Mouse (Mus musculus): ENCODE data around the gene Slc44a3.

Slc44a3 gene

DNA sequence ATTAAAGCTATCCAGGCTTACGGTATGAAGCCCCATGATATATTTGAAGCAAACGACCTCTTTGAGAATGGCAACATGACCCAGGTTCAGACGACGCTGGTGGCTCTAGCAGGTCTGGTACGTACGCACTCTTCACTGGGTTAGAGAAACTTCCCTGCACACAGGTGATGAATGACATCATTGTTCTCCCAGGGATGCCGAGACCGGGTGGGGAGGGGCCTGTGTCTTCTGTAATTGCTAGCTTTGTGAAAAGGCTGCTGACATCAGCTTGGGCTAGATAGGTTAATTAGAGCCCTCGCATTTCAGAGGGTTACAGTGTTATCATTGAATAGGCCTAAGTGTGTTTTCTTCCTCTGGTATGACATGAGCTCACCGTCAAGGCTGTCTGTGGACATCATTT is 80.8 kb downstream of the Slc44a3 start:
- DNase-seq, result no peak

DNA sequence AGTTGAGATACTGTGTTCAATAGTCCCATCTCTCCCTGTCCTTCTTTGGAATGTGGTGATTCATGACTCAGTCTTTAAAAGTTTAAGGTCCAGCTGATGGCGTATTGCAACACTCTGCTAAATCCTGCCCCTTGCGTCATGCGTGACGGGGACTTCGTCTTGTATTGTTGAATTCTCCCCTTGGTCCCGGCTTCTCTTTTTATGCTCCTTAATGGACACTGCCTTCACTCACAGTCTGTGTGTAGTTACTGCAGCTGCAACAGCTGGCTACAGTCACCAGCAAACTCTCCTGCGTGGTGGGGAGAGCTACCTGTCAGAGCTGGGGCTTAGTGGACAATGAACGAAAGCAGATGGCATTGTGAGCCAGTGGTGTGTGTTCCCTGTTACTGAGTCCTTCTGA is 82.7 kb downstream of the Slc44a3 start:
- no peak for DNase-seq

DNA sequence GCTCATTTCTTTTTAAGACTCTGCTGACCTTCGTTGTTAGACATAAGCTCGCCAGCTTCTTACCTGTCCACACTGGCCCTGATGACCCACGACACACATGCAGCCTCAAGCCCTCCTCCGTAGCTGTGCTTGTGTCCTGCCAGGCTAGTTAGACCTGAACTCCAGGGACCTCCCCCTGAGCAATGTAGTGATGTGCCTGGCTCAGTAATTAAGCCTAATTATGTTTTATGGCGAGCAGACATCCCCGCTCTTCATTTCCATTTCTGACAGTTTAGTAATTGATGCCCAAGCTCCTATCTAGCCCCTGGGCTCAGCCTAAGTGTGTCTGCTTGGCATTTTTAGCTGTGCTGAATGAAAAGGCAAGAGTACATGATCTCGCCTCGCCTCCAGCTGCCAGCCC is 83.6 kb downstream of the Slc44a3 start:
- no peak for DNase-seq

DNA sequence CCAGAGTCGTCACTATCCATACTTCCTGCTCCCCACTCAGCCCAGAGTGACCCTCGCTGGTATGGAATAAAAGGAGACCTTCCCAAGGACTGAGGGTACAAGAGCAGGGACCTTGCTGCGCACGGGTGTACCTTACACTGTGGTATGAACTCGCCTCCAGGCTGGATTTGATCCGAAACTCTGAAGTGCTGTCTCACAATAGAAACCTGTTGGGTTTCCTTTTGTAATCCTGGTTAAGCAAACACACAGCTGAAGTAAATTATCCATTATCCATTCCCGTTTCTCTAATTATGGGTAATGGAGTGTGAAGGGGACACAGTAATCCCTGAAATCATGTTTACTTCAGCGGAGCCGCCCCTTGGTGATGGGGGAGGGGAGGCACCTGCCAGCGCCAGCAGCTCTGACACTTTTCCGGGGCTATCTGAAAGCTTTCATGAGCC is 84.2 kb downstream of the Slc44a3 start:
- DNase-seq, result no peak

DNA sequence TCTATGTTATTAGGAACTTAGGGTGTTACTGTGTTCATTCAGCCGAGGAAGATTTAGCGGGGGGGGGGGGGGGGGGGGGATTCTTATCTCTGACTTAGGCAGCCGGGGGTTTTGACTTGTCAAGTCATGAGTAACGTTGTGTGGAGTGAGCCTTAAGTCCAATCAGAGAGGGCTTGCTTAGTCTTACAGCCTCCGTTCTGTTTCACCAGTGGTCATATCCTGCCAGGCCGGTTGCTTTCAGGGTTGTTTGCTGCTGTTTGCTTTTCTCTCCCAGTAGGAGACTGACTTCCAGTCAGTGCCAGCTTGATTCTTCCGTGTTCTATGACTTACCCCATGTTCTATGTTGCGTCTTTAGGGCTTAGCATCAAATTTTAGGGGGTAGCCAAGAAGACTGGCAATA is 85.8 kb downstream of the Slc44a3 start:
- DNase-seq, result no peak

DNA sequence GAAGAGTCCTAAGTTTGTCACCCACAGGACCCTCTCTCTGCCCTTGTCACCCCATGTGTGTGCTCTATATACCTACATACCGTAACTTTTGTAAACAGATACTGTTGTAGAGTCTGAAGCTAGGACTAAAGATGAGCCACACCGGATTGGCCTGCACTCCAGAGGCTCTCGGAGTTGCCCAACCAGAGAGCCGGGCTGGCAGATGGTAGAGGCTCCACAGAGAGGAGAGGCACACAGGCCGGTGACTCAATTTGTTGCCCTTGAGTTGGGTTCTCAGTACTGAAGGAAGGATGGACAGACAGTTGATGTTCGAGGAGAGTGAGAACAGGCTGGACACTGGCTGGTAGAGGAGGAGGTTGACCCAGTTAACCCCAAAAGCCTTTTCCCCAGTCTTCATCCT is 87.8 kb downstream of the Slc44a3 start:
- DNase-seq, result no peak

DNA sequence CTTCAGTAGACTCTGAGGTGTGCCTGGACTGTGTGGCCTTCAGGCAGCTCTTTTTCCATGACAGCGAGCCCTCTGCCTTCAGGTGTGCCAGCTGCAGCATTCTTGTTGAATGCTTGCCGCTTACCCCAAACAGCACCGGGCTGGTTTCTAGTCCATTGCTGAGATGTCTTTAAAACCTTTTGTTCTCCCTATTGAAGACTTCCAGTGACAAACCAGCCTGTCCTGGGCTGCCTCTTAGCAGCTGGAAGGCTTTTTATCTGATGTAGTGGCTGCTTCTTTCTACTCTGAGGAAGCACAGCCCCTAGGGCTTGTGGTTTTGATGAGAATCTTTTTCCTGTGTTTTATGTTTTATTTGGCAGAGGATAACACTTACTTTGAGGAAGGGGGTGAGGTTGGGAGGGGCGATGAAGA is 88.3 kb downstream of the Slc44a3 start:
- no peak for DNase-seq

DNA sequence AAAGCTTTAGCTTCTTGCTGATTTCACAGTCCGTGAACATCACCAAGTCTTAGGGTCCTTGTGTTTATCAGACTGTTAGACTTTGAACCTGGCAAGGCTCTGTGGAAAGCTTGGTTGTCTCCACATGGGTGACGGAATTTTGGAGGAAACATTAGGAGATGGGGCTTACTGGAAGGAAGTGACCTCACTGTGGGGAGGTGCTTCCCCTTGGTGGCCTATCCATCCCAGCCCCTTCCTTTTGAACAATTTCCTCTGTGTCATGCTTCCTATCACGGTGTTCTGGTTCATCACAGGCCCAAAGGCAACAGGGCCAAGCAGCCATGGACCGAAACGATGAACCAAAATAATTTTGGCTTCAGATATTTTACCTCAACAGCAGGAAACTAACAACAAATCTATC is 89.9 kb downstream of the Slc44a3 start:
- DNase-seq, result no peak

DNA sequence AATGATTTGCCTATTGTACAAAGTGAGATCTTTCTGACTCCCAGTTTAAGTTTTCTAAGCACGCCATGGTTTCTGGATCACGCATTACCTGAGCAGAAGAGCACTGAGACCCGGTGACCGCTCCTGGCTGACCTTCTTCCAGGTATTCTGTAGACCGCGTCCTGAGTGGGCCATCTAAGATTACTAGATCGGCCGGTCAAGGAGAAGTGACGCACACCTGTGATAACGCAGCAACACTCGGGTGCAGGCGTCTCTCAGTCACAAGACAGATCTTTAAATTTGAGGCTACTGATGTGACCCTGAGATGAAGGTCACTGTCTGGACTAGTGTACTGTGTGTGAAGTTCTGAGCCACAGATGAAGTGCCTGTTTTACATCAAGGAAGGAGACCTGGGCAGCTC is 90.7 kb downstream of the Slc44a3 start:
- no peak for DNase-seq

DNA sequence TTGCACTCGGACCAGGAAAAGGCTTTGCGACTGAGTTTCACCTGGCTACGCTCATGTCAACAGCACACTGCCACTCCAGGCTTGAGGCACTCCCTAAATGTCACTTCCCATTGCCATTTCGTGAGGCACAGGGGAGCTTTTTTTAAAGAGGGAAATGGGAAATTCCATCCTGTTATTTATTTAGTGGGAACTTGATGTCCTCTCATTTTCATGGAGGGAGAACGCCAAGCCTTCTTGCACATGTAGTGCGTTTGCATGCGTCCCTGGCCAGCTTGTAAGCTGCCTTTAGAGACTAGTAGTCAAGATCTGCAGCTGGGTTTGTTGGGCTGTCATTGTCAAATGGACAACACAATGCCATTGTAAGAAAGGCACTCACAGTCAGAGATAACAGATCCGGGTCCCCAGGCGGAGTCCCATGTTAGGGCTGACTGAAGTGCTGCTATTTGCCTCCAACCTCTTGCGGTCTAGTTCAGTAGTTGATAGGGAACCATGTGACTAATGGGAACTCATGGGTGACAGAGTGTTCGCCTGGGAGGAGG is 92.5 kb downstream of the Slc44a3 start:
- DNase-seq, result no peak

DNA sequence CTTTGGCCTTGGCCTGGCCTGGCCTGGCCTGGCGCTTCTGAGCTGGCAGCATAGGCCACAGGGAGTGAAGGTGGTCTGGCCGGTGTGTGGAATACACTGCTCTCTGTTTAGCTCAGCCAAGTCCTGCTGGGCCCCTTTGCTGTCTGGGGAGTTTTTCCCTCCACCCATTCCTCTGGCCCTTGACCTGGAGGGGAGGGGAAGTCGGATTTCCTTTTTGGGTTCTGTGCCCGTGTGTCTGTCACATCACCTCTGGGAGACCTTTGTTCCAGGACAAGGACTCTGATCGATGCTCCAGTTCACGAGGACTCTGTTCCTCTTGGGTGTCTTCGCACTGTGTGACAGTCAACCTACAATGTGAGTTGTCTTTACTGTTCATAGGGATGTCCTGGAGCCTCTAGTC is 94.2 kb downstream of the Slc44a3 start:
- DNase-seq, result no peak

DNA sequence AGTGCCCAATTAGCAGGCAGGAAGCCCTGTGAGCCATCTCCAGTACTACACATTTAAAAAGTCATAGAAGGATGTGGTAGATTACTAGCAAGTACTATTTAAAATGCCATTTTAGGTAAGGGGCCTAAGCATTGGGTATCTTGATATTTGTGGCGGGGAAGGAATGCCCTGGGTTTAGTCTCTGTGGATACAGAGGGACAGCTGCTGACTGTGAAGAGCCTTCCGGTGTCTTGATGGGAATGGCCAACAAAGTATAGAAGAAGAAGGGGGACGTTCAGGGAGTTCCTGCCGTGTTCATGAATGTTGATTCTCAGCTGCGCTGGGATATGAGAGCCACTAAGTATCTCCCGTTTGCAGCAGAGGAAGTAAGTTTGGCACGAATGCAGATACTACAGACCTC is 95.1 kb downstream of the Slc44a3 start:
- no peak for DNase-seq

DNA sequence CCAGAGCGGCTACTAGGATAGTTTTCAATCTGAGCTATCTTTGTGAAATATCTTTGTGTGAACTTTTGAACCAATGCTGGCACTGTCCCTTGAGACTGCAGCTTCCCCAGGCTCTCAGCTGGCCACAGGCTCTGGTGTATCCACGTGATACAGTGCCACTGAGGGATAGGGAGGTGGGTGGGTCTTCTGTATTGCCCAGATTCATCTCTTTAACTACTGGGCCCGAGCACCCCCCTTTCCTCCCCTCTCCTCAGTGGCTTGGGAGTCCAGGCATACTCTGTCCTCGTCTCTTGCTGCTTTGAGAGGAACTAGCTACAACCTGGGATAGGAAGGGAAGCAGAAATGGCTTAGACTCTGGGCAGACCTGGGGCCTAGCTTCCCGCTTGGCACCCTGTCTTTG is 96.9 kb downstream of the Slc44a3 start:
- no peak for DNase-seq

DNA sequence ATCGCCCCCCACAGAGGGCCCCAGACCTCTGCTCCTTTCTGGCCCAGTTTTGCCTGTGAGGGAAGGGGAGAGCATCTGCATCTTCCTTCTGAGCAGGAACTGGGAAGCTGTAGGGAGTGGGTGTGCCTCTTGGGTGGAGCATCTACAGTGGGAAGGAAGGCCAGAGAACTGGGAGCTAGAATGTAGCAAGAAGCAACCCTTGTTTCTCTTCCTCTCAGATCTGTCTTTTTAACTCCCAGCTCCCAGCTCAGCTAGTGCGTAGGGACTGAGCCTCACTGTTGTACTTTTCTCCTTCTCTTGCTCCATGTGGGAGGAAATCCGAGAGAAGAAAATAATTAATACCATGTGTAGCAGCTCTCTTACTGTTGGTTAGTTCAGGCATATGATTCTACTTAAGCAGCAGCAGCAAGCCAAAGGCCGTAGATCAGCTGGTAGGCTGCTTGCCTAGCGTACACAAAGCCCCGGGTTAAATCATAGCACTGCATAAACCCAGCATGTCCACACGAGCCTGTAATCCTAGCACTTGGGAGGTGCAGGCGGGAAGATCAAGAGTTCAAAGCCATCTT is 98.2 kb downstream of the Slc44a3 start:
- DNase-seq, result no peak

DNA sequence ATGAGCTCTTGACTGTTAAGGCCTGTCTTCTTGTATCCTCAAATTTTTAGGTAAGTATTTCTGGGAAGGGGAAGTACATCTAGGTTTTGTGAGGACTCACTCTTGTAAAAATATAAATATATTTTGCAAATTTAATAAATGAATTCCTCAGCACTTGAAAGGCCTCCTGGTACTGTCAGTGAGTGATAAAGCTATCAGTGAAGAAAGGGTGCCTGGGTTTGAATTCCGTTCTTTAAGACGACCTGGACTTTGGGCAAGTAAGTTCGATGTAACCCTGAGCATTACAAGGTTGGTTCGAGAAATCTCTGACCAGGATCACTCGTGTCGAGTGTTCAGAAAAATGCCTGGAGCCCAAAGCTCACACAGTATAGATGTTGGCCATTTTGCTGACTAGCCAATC is 98.8 kb downstream of the Slc44a3 start:
- DNase-seq, result no peak

DNA sequence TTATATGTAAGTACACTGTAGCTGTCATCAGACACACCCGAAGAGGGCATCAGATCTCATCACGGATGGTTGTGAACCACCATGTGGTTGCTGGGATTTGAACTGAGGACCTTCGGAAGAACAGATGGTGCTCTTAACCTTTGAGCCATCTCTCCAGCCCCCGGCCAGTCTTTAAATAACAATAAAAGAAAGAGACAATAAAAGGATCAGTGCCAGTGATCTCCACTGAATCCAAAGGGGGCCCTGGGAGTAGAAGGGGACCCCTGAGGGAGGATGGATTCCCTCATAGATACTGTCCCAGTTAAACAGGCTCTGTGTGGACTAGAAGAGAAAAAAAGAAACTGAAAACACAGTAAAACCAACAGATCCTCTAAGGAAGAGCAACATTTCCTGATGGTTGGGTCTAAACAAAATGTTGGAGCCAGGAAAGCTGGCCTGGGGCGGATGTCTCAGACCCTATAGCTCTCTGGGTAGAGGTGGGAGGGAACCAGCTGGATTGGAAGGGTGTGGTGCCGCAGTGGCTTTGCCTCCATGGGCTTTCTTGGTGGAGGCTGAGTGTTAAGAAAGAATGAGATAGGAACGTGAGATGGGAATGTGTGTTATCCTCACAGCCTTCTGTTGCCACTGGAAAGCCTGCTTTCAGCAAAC is 101.8 kb downstream of the Slc44a3 start:
- DNase-seq, result no peak

DNA sequence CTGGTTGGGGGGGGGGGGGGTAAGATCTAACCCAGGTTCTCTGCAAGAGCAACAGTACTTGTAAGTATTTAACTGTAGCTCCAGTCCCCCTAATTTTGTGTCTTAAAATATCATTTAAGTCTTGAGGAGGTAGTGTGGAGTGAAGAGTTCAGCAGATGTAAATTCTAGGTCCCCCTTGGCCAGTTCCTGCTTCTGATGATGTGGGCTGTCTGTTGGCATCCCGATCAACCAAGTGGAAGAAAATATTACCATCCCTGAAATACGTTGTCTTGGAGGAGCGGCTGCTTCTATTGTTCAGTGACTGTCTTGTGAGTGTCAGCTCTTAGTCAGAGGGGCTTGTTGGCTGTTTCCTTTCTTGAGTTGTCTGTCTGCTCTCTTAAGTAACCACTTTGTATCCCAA is 102.7 kb downstream of the Slc44a3 start:
- no peak for DNase-seq

DNA sequence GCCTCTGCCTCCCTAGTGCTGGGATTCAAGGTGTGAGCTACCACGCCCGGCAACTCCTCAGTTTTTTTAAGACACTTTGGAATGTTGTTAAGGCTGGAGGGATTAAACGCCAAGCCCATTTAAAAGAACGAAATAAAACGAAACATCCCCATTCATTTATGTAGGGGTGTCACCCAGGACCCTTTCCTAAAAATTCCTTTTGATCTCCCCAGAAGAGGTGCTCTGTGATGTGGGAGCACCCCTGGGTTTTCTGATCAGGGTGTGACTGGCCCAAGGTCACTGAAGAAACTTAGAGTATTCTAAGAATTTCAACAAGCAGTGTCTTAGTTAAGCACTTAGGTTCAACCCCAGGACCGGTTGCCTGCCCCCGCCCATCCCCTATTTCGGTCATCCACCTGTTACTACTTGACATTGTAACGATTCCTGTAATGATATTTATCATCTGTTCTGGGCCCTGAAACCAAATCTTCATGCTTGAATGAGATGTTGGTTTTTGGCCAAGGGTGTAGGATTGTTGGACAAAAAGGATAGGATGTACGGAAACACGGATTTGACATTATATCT is 103.4 kb downstream of the Slc44a3 start:
- no peak for DNase-seq

DNA sequence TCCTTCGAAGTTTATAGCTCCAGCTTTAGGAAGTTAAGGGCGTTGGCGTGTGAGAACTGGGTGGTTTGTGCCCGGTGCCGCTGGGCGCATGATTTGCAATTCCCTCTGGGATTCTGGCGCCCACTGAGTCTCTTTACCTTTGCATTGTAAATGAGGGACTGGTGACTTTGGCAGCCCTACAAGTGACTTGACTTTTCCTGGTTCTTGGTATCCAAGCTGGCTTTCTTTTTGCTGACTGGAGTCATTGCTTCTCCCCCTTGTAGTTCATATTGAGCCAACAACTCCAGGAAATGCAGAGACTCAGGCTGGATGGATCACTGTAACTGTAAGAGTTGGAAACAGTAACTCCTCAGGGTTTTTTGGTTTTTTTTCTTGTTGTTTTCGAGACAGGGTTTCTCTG is 104.0 kb downstream of the Slc44a3 start:
- peak; percentile 4 for DNase-seq

DNA sequence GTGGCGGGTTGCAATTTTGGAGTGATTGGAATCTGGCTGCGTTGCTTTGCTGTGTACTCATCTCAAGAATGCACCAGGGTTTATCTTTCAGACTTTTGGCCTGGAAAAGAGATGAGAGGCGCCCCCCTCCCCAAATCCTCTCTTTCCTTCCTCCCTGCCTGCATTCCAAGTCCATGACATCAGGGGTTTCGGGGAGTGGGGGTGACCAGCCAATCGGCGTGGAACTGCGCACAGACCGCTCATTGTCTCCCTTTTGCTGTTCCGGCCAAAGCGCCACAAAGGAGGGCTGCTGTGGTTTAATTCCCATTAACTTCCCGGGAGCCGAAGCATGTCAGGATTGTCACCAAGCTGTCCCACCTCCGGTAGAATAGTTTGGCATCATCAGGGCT is 104.7 kb downstream of the Slc44a3 start:
- DNase-seq, result peak; percentile 15

DNA sequence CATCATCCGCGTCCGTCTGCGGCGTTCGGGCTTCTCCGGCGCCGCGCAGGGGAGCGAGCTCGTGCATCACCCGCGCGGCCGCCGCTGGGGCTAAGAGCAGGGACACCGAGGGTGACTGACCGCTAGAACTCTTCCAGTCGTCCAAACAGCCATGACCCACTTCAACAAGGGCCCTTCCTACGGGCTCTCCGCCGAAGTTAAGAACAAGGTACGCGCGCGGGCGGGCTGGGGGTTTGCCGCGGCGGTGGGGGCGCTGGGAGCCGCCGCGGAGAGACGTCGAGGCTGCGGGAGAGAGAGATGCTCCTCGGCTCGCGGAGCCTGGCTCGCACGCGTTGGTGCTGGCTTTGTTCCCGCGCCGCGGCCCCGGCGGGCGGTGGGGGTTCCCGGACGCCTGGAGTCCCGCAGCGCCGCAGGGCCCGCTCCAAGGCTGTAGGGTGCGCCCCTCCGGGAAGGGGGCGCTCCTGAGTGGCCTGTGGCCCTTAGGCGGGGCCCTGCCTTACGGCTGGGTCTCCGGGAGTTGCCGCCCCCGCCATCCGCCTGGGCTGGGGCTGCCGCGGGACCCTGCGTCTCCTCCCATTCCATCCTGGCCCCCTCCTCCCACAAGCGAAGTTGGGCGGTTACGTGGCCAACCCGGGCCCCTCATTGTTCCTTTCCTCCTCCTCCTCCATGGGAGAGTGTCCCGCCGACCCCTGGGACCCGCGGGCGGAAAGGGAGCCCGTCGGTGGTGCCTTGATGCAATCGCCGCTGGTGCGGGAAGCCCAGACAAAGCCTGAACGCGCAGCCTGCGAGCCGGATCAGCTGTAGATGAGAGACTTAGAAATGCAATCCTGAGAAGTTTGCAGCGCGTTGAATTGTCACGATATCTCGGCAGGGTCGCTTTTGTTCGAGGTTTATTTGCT is 105.3 kb downstream of the Slc44a3 start:
- peak; percentile 46 for DNase-seq

DNA sequence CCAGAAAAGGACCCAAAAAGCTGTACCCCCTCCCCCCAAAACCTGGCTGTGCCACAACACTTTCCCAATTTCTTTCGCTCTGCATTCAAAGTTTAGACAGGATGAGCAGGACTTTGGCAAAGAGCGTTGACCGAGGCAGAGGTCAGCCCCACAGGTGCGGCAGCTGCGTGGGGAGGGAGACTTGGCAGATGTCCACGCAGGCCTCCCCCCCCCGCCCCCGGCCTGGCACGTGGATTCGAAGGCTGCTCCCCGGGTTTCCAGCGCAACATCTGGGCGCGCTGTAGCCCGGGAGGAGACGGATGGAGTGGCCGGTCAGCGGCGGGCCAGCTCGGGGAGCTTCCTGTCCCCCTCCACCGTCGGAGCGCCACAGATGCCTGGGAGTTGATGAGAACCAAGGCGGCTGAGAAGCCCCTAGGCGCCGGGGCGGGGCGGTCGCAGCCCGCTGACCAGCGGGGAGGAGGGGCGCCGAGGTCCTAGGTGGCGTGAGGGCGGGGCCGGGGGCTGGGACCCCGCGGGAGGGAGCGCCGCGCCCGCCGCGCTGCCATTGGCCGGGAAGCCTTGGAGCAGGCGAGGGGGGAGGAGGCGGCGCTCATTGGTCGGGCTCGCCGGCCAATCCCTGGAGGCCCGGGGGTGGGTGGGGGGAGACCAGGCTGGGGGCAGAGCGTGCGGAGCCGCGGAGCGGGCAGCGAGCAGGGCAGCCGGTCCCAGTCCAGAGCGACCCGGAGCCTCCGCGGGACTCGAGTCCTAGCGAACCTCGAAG is 106.2 kb downstream of the Slc44a3 start, which contains the start of gene Cnn3:
TSS of gene Cnn3 (plus strand) at position 637 of the 760 bp plus-strand sequence.
- DNase-seq, result peak; percentile 82

DNA sequence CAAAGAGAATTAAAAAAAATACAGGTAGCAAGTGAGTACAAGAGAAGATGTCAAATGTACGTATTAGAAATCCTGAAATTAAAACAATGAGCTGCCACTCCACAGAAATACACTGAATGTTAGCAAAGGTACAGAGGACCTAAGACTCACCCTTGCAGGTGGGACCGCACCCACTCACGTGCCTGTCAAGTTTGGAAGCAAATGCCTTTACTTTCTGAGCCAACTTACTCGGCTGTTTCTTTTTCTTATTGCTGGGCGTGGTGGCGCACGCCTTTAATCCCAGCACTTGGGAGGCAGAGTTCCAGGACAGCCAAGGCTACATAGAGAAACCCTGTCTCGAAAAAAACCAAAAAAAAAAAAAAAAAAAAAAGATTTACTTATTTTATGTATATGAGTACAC is 109.8 kb downstream of the Slc44a3 start:
- DNase-seq, result no peak

All from cerebellum, adult 11 months (tissue).